Comparison of ENCODE assay signal across 8 mouse cellular contexts in the genomic region with DNA sequence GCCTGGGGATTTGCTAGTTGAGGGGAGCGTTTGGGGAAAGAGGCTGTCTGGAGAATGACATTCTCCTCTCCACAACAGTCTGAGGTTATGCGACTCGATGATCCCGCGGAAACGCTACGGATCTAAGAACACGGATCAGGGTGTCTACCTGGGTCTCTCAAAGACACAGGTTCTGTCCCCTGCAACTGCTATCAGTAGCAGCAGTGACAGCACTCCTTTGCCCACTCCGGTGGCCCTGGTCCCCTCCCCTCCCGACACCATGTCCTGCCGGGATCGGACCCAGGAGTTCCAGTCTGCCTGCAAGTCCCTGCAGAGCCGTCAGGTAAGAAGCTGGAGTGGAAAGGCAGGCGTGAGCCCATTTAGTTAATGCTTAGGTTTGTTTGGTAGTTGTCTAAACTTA. TPM values are rescaled to one million over a fixed set of nuclear protein-coding genes. Genes with fewer than 3 reads are reported as not detected.
DNase-seq lines count a peak whose midpoint lies in the region; ATAC-seq and TF ChIP-seq lines count a peak whose summit lies in the region.

No protein-coding gene starts in this region.

- peak overlapping the region; percentile 88 for H3K9ac ChIP-seq in embryonic facial prominence, embryonic 11.5 days (replicated peaks; ENCODE audit: low read length)
- H3K9ac ChIP-seq in hindbrain, embryonic 12.5 days, result peak overlapping the region; percentile 89
- peak overlapping the region; percentile 78 for H3K9ac ChIP-seq in midbrain, embryonic 12.5 days (replicated peaks)

- peaks cover 2% of the 10 kb centered on the region; the same call in 1 of the 2 replicates for H3K4me1 ChIP-seq in embryonic facial prominence, embryonic 11.5 days (ENCODE audit: control insufficient read depth, insufficient read depth, low read length)
- peaks cover 22% of the 10 kb centered on the region for H3K4me1 ChIP-seq in hindbrain, embryonic 12.5 days
- peaks cover 23% of the 10 kb centered on the region for H3K4me1 ChIP-seq in midbrain, embryonic 12.5 days

- no peaks in the 10 kb centered on the region for H3K27me3 ChIP-seq in embryonic facial prominence, embryonic 11.5 days (ENCODE audit: control insufficient read depth, insufficient read depth, low read length)
- no peaks in the 10 kb centered on the region for H3K27me3 ChIP-seq in hindbrain, embryonic 12.5 days
- no peaks in the 10 kb centered on the region for H3K27me3 ChIP-seq in midbrain, embryonic 12.5 days

- no peaks in the 10 kb centered on the region for H3K9me3 ChIP-seq in embryonic facial prominence, embryonic 11.5 days (replicated peaks; ENCODE audit: control insufficient read depth, low read length)
- H3K9me3 ChIP-seq in hindbrain, embryonic 12.5 days (replicated peaks), result no peaks in the 10 kb centered on the region
- H3K9me3 ChIP-seq in midbrain, embryonic 12.5 days, result no peaks in the 10 kb centered on the region

- H3K4me2 ChIP-seq in embryonic facial prominence, embryonic 11.5 days (ENCODE audit: low read depth, low read length), result peak overlapping the region; percentile 67
- peak overlapping the region; percentile 98 for H3K4me2 ChIP-seq in hindbrain, embryonic 12.5 days (replicated peaks)
- peak overlapping the region; percentile 72 for H3K4me2 ChIP-seq in midbrain, embryonic 12.5 days (replicated peaks)

- no peak for ATAC-seq in embryonic facial prominence, embryonic 11.5 days (replicated peaks; ENCODE audit: insufficient number of reproducible peaks, low FRiP score, low TSS enrichment, low read depth)
- ATAC-seq in hindbrain, embryonic 12.5 days (ENCODE audit: low FRiP score), result no peak
- ATAC-seq in midbrain, embryonic 12.5 days (ENCODE audit: low FRiP score, low read depth), result no peak
- no peak for ATAC-seq in activated CD4-positive, CD25-positive, alpha-beta regulatory T cell, adult 4 months

- no peak for DNase-seq in layer of hippocampus, adult 2 months (ENCODE audit: low spot score in 2 of 2)
- no peak for DNase-seq in layer of hippocampus, postnatal 14 days (ENCODE audit: low spot score in 2 of 2)
- no peak for DNase-seq in embryonic facial prominence, embryonic 11.5 days (ENCODE audit: low spot score)
- DNase-seq in urinary bladder, postnatal 10 days (ENCODE audit: low spot score), result no peak
- DNase-seq in layer of hippocampus, postnatal 10 days (ENCODE audit: low spot score in 2 of 2), result no peak

- H3K36me3 ChIP-seq in embryonic facial prominence, embryonic 11.5 days (replicated peaks; ENCODE audit: control insufficient read depth, insufficient read depth, low read depth, low read length), result no peaks in the 10 kb centered on the region; the same call in none of the 2 replicates
- peaks cover 61% of the 10 kb centered on the region for H3K36me3 ChIP-seq in hindbrain, embryonic 12.5 days
- H3K36me3 ChIP-seq in midbrain, embryonic 12.5 days, result peaks cover 76% of the 10 kb centered on the region

- no peak for TF ChIP-seq CTCF in layer of hippocampus, adult 2 months (conservative IDR thresholded peaks at IDR 0.05)

- 16% methylated on average over 14 of the region's 14 CpGs for WGBS in embryonic facial prominence, embryonic 11.5 days
- 21% methylated on average over 14 of the region's 14 CpGs for WGBS in hindbrain, embryonic 12.5 days
- WGBS in midbrain, embryonic 12.5 days, result 19% methylated on average over 14 of the region's 14 CpGs

- peak overlapping the region; percentile 97 for H3K4me3 ChIP-seq in layer of hippocampus, adult 2 months
- H3K4me3 ChIP-seq in embryonic facial prominence, embryonic 11.5 days (ENCODE audit: low read depth, low read length), result peak overlapping the region; percentile 80
- H3K4me3 ChIP-seq in hindbrain, embryonic 12.5 days, result peak overlapping the region; percentile 89
- H3K4me3 ChIP-seq in midbrain, embryonic 12.5 days, result peak overlapping the region; percentile 65

- peak overlapping the region; percentile 96 for H3K27ac ChIP-seq in layer of hippocampus, adult 2 months
- H3K27ac ChIP-seq in embryonic facial prominence, embryonic 11.5 days (replicated peaks; ENCODE audit: low read depth, low read length), result no peak overlapping the region
- peak overlapping the region; percentile 95; the same call in 1 of the 2 replicates for H3K27ac ChIP-seq in hindbrain, embryonic 12.5 days
- H3K27ac ChIP-seq in midbrain, embryonic 12.5 days (replicated peaks), result peak overlapping the region; percentile 63

RNA-seq across cellular contexts. Expression of a gene that starts 1.0 kb away (rescaled TPM):
- total RNA-seq in layer of hippocampus, adult 2 months (2021), result 10 to 100 TPM; 69.5 to 78.4 TPM
- 10 to 100 TPM; 64.5 to 71.4 TPM for total RNA-seq in layer of hippocampus, postnatal 14 days (2021)
- 107 and 110 TPM in 2 replicates for polyA plus RNA-seq in embryonic facial prominence, embryonic 11.5 days (2014; fragmentation: Nextera tagmentation; extraction: Ambion mirVana)
- 128 and 132 TPM in 2 replicates for polyA plus RNA-seq in hindbrain, embryonic 12.5 days (2016; fragmentation: Nextera tagmentation; extraction: Ambion mirVana)
- 121 and 127 TPM in 2 replicates for polyA plus RNA-seq in midbrain, embryonic 12.5 days (2016; fragmentation: Nextera tagmentation; extraction: Ambion mirVana)
- 100 to 1,000 TPM; 109 to 113 TPM for polyA plus RNA-seq in activated CD4-positive, CD25-positive, alpha-beta regulatory T cell, adult 4 months (2017; shearing (Covaris generic))
- 10 to 100 TPM; 61.9 to 64.8 TPM for total RNA-seq in layer of hippocampus, postnatal 10 days (2021)

RNA-seq across cellular contexts. Expression of a gene that starts 1.7 kb away (rescaled TPM):
- 1 to 10 TPM; 1.5 to 3.4 TPM for total RNA-seq in layer of hippocampus, adult 2 months (2021)
- total RNA-seq in layer of hippocampus, postnatal 14 days (2021), result 1 to 10 TPM; 1.8 to 2.0 TPM
- 1.1 and 1.8 TPM in 2 replicates for polyA plus RNA-seq in embryonic facial prominence, embryonic 11.5 days (2014; fragmentation: Nextera tagmentation; extraction: Ambion mirVana)
- polyA plus RNA-seq in hindbrain, embryonic 12.5 days (2016; fragmentation: Nextera tagmentation; extraction: Ambion mirVana), result 2.4 and 4.5 TPM in 2 replicates
- 3.3 and 4.5 TPM in 2 replicates for polyA plus RNA-seq in midbrain, embryonic 12.5 days (2016; fragmentation: Nextera tagmentation; extraction: Ambion mirVana)
- not detected for polyA plus RNA-seq in activated CD4-positive, CD25-positive, alpha-beta regulatory T cell, adult 4 months (2017; shearing (Covaris generic))
- 1 to 10 TPM; 1.4 to 1.8 TPM for total RNA-seq in layer of hippocampus, postnatal 10 days (2021)

RNA-seq across cellular contexts. Expression of a gene that starts 6.5 kb away (rescaled TPM):
- total RNA-seq in layer of hippocampus, adult 2 months (2021), result 10 to 100 TPM; 47.4 to 55.0 TPM
- total RNA-seq in layer of hippocampus, postnatal 14 days (2021), result 10 to 100 TPM; 39.9 to 47.9 TPM
- polyA plus RNA-seq in embryonic facial prominence, embryonic 11.5 days (2014; fragmentation: Nextera tagmentation; extraction: Ambion mirVana), result 91.0 and 92.3 TPM in 2 replicates
- polyA plus RNA-seq in hindbrain, embryonic 12.5 days (2016; fragmentation: Nextera tagmentation; extraction: Ambion mirVana), result 72.6 and 73.3 TPM in 2 replicates
- 78.5 and 80.7 TPM in 2 replicates for polyA plus RNA-seq in midbrain, embryonic 12.5 days (2016; fragmentation: Nextera tagmentation; extraction: Ambion mirVana)
- polyA plus RNA-seq in activated CD4-positive, CD25-positive, alpha-beta regulatory T cell, adult 4 months (2017; shearing (Covaris generic)), result 10 to 100 TPM; 43.3 to 70.5 TPM
- 10 to 100 TPM; 52.6 to 53.3 TPM for total RNA-seq in layer of hippocampus, postnatal 10 days (2021)

RNA-seq across cellular contexts. Expression of a gene that starts 14.7 kb away (rescaled TPM):
- 100 to 1,000 TPM; 102 to 106 TPM for total RNA-seq in layer of hippocampus, adult 2 months (2021)
- 10 to 100 TPM; 79.3 to 91.9 TPM for total RNA-seq in layer of hippocampus, postnatal 14 days (2021)
- 230 and 238 TPM in 2 replicates for polyA plus RNA-seq in embryonic facial prominence, embryonic 11.5 days (2014; fragmentation: Nextera tagmentation; extraction: Ambion mirVana)
- polyA plus RNA-seq in hindbrain, embryonic 12.5 days (2016; fragmentation: Nextera tagmentation; extraction: Ambion mirVana), result 190 and 196 TPM in 2 replicates
- 210 and 224 TPM in 2 replicates for polyA plus RNA-seq in midbrain, embryonic 12.5 days (2016; fragmentation: Nextera tagmentation; extraction: Ambion mirVana)
- polyA plus RNA-seq in activated CD4-positive, CD25-positive, alpha-beta regulatory T cell, adult 4 months (2017; shearing (Covaris generic)), result 100 to 1,000 TPM; 126 to 163 TPM
- 10 to 100 TPM; 72.7 to 79.7 TPM for total RNA-seq in layer of hippocampus, postnatal 10 days (2021)

RNA-seq across cellular contexts. Expression of a gene that starts 19.0 kb away (rescaled TPM):
- total RNA-seq in layer of hippocampus, adult 2 months (2021), result 100 to 1,000 TPM; 149 to 151 TPM
- total RNA-seq in layer of hippocampus, postnatal 14 days (2021), result 100 to 1,000 TPM; 188 to 200 TPM
- polyA plus RNA-seq in embryonic facial prominence, embryonic 11.5 days (2014; fragmentation: Nextera tagmentation; extraction: Ambion mirVana), result 120 and 125 TPM in 2 replicates
- 126 and 127 TPM in 2 replicates for polyA plus RNA-seq in hindbrain, embryonic 12.5 days (2016; fragmentation: Nextera tagmentation; extraction: Ambion mirVana)
- polyA plus RNA-seq in midbrain, embryonic 12.5 days (2016; fragmentation: Nextera tagmentation; extraction: Ambion mirVana), result 138 and 150 TPM in 2 replicates
- polyA plus RNA-seq in activated CD4-positive, CD25-positive, alpha-beta regulatory T cell, adult 4 months (2017; shearing (Covaris generic)), result 10 to 100 TPM; 60.3 to 69.3 TPM
- total RNA-seq in layer of hippocampus, postnatal 10 days (2021), result 100 to 1,000 TPM; 198 to 212 TPM
